18 mouse cellular contexts compared by ENCODE assay signal in genomic region chr3:103640226-103640803, GRCm38 (mm10). TPM values are rescaled to one million over a fixed set of nuclear protein-coding genes. Genes with fewer than 3 reads are reported as not detected.
DNase-seq lines count a peak whose midpoint lies in the region; ATAC-seq and TF ChIP-seq lines count a peak whose summit lies in the region.
"Had no signal": no experiment of that assay in that cellular context is flagged by ENCODE, and none has a peak within 500 bp of the region (broad histone marks: within the 10 kb centered on the region; RNA-seq: fewer than 3 reads in every experiment).

No protein-coding gene starts in this region.

- peaks cover 30% of the 10 kb centered on the region for H3K4me1 ChIP-seq in midbrain, embryonic 10.5 days
- H3K4me1 ChIP-seq in midbrain, embryonic 16.5 days (ENCODE audit: control insufficient read depth, insufficient read depth, low read length): peaks cover 3% of the 10 kb centered on the region; the same call in 1 of the 2 replicates
- peaks cover 4% of the 10 kb centered on the region; the same call in 1 of the 2 replicates for H3K4me1 ChIP-seq in neural tube, embryonic 11.5 days (ENCODE audit: control insufficient read depth, insufficient read depth, low read length)
- no peaks in the 10 kb centered on the region for H3K4me1 ChIP-seq in intestine, postnatal 0 days (replicated peaks; ENCODE audit: control insufficient read depth, insufficient read depth, low read length)
- H3K4me1 ChIP-seq: heart, embryonic 12.5 days; limb, embryonic 12.5 days had no signal

- no peak for TF ChIP-seq CTCF in intestine, postnatal 0 days (IDR thresholded peaks at IDR 0.05; ENCODE audit: low read depth)

- no peak for ATAC-seq in midbrain, embryonic 16.5 days
- no peak for ATAC-seq in neural tube, embryonic 11.5 days (ENCODE audit: insufficient read depth, low FRiP score, low TSS enrichment)
- no peak for ATAC-seq in intestine, postnatal 0 days
- ATAC-seq: lung, postnatal 0 days had no signal

- 22% methylated on average over 8 of the region's 8 CpGs for WGBS in midbrain, embryonic 10.5 days
- WGBS in midbrain, embryonic 16.5 days: 29% methylated on average over 8 of the region's 8 CpGs
- 33% methylated on average over 8 of the region's 8 CpGs for WGBS in neural tube, embryonic 11.5 days
- 63% methylated on average over 8 of the region's 8 CpGs for WGBS in intestine, postnatal 0 days

- H3K4me2 ChIP-seq in midbrain, embryonic 16.5 days (ENCODE audit: low read length): no peak overlapping the region
- no peak overlapping the region for H3K4me2 ChIP-seq in neural tube, embryonic 11.5 days (ENCODE audit: low read depth)
- H3K4me2 ChIP-seq in intestine, postnatal 0 days (replicated peaks; ENCODE audit: low read depth): no peak overlapping the region
- H3K4me2 ChIP-seq: heart, embryonic 12.5 days; kidney, embryonic 15.5 days; limb, embryonic 12.5 days had no signal

- no peak overlapping the region; the same call in 1 of the 2 replicates for H3K27ac ChIP-seq in midbrain, embryonic 10.5 days (replicated peaks)
- no peak overlapping the region for H3K27ac ChIP-seq in midbrain, embryonic 16.5 days (ENCODE audit: low read length)
- H3K27ac ChIP-seq in neural tube, embryonic 11.5 days (ENCODE audit: low read depth, low read length): no peak overlapping the region
- H3K27ac ChIP-seq in intestine, postnatal 0 days (ENCODE audit: low read depth, low read length): no peak overlapping the region
- H3K27ac ChIP-seq: kidney, embryonic 15.5 days; limb, embryonic 12.5 days; liver, embryonic 14.5 days had no signal

- H3K4me3 ChIP-seq in midbrain, embryonic 10.5 days: no peak overlapping the region
- H3K4me3 ChIP-seq in midbrain, embryonic 16.5 days (ENCODE audit: low read depth, low read length): no peak overlapping the region
- no peak overlapping the region for H3K4me3 ChIP-seq in neural tube, embryonic 11.5 days (ENCODE audit: low read depth, low read length)
- no peak overlapping the region for H3K4me3 ChIP-seq in intestine, postnatal 0 days (ENCODE audit: low read depth, low read length)
- H3K4me3 ChIP-seq: heart, embryonic 12.5 days; kidney, embryonic 15.5 days; limb, embryonic 12.5 days had no signal

- no peaks in the 10 kb centered on the region for H3K9me3 ChIP-seq in midbrain, embryonic 10.5 days (replicated peaks)
- H3K9me3 ChIP-seq in midbrain, embryonic 16.5 days (replicated peaks; ENCODE audit: control insufficient read depth, low read length, poor library complexity, severe bottlenecking): no peaks in the 10 kb centered on the region
- no peaks in the 10 kb centered on the region for H3K9me3 ChIP-seq in neural tube, embryonic 11.5 days (ENCODE audit: control insufficient read depth, low read length)
- H3K9me3 ChIP-seq in intestine, postnatal 0 days (ENCODE audit: control insufficient read depth): no peaks in the 10 kb centered on the region
- H3K9me3 ChIP-seq: heart, embryonic 12.5 days; kidney, embryonic 15.5 days; limb, embryonic 12.5 days had no signal

- no peak overlapping the region for H3K9ac ChIP-seq in midbrain, embryonic 16.5 days (ENCODE audit: low read depth, low read length)
- H3K9ac ChIP-seq in neural tube, embryonic 11.5 days (ENCODE audit: low read length): no peak overlapping the region
- H3K9ac ChIP-seq in intestine, postnatal 0 days (ENCODE audit: low read depth, low read length): no peak overlapping the region
- H3K9ac ChIP-seq: heart, embryonic 12.5 days; kidney, embryonic 15.5 days; limb, embryonic 12.5 days; liver, embryonic 14.5 days had no signal

- H3K27me3 ChIP-seq in midbrain, embryonic 10.5 days (ENCODE audit: low read depth, poor library complexity, severe bottlenecking): no peaks in the 10 kb centered on the region
- H3K27me3 ChIP-seq in midbrain, embryonic 16.5 days (ENCODE audit: control insufficient read depth, insufficient read depth, low read depth, low read length): no peaks in the 10 kb centered on the region
- H3K27me3 ChIP-seq in neural tube, embryonic 11.5 days (ENCODE audit: control insufficient read depth, insufficient read depth, low read length): no peaks in the 10 kb centered on the region
- H3K27me3 ChIP-seq in intestine, postnatal 0 days (replicated peaks; ENCODE audit: control insufficient read depth, insufficient read depth, low read length): no peaks in the 10 kb centered on the region
- H3K27me3 ChIP-seq: limb, embryonic 12.5 days had no signal

- DNase-seq in adrenal gland, adult 2 months: peak; percentile 31
- DNase-seq in adrenal gland, postnatal 14 days: no peak
- DNase-seq in midbrain, embryonic 10.5 days (ENCODE audit: low spot score): peak; percentile 43
- peak; percentile 27 for DNase-seq in ZHBTc4 (ENCODE audit: low read depth, low spot score)
- peak; percentile 50 for DNase-seq in neural tube, embryonic 11.5 days (ENCODE audit: low spot score)
- DNase-seq in heart, adult 11 months: no peak
- DNase-seq: adrenal gland, postnatal 25 days; cerebellum, adult 9-10 months; heart, postnatal 36 days; thymus, adult 18-20 months had no signal

- H3K36me3 ChIP-seq in midbrain, embryonic 10.5 days: no peaks in the 10 kb centered on the region
- H3K36me3 ChIP-seq in midbrain, embryonic 16.5 days (ENCODE audit: control insufficient read depth, insufficient read depth, low read length): no peaks in the 10 kb centered on the region
- H3K36me3 ChIP-seq in neural tube, embryonic 11.5 days (ENCODE audit: control insufficient read depth, insufficient read depth, low read length): no peaks in the 10 kb centered on the region
- no peaks in the 10 kb centered on the region for H3K36me3 ChIP-seq in intestine, postnatal 0 days (ENCODE audit: control insufficient read depth, insufficient read depth)
- H3K36me3 ChIP-seq: heart, embryonic 12.5 days; kidney, embryonic 15.5 days; limb, embryonic 12.5 days had no signal

RNA-seq across cellular contexts. Expression of gene Atg4a-ps, which starts 5.6 kb away (rescaled TPM):
- 1 to 10 TPM in 1 of 2 experiments, under 1 TPM in 1; 0.14 to 3.7 TPM for total RNA-seq in adrenal gland, adult 2 months (2021)
- not detected in 2 replicates for polyA plus RNA-seq in adrenal gland, adult 2 months (2012; rRNA removed)
- total RNA-seq in adrenal gland, postnatal 14 days (2021): 0.19 TPM in 1 of 2 replicates, not detected in the other
- 0.10 and 0.11 TPM in 2 replicates for polyA plus RNA-seq in midbrain, embryonic 10.5 days (2016; fragmentation: Nextera tagmentation; extraction: Ambion mirVana)
- 0.11 and 0.29 TPM in 2 replicates for polyA plus RNA-seq in midbrain, embryonic 16.5 days (2015; fragmentation: Nextera tagmentation; extraction: Ambion mirVana)
- 0.13 TPM in 1 of 2 replicates, not detected in the other for polyA plus RNA-seq in neural tube, embryonic 11.5 days (2014; fragmentation: Nextera tagmentation; extraction: Ambion mirVana)
- 0.26 and 0.31 TPM in 2 replicates for polyA plus RNA-seq in intestine, postnatal 0 days (2015; fragmentation: Nextera tagmentation; extraction: Ambion mirVana)
- polyA plus RNA-seq: heart, embryonic 12.5 days; kidney, embryonic 15.5 days; stomach, embryonic 14.5 days had no signal

Comparison
In these comparisons a context has a peak if more than half of its experiments do, and no peak if none do; other contexts are left out.
1. DNase-seq: peak in adrenal gland, adult 2 months (single experiment), midbrain, embryonic 10.5 days (single experiment), ZHBTc4 (single experiment) and neural tube, embryonic 11.5 days (single experiment); none in adrenal gland, postnatal 14 days (single experiment) and heart, adult 11 months (single experiment).